Mouse (Mus musculus): ENCODE data around the gene Fas.

Fas gene

DNA sequence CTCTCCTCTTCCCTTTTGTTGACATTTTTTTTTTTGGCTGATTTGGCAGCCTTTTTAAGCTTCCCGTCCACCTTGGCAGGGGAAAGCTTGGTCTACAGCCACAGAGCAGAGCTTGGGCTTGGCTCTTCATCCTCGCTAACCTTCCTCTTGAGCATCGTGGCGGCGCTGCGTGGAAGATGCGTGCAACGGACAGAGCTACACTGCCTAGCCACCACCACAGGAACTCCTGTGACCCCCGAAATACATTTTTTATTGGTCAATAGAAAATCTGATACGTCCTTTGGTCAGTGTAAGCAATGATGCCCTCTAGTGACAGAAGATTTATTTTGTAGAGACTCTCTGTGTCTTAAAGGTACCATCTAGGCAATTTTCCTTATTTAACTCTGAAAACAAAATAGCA is 6.1 kb upstream of the Fas start:
- no peak for DNase-seq (ENCODE audit: low spot score in 2 of 2)

- no peak for DNase-seq (ENCODE audit: low spot score in 2 of 2)
These were observed 5.6 kb upstream of the Fas start for GRCm38 (mm10) chr19:34284826-34285225.

DNA sequence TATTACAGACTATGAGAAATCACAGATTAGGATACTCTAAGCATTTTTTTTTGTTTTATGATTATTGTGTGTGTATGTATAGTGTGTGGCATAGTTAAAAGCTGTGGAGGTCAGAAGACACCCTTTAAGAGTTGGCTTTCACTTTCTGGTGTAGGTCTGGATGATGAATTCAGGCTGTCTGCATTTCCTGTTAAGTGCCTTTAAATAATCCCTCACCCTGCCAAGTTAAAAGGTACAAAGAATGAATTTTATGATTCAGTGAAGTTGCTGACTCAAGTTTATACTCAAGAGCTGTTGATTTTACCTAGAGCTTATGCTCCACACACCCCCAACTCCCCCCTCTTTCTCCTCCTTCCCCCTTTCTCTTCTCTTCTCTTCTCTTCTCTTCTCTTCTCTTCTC is 3.2 kb upstream of the Fas start:
- no peak for DNase-seq (ENCODE audit: low spot score in 2 of 2)

GRCm38 (mm10) chr19:34287656-34288415 is 2.6 kb upstream of the Fas start:
- no peak for DNase-seq (ENCODE audit: low spot score in 2 of 2)

- DNase-seq (ENCODE audit: low spot score in 2 of 2) = no peak
These were observed 1.8 kb upstream of the Fas start for GRCm38 (mm10) chr19:34288696-34289095.

- no peak for DNase-seq (ENCODE audit: low spot score in 2 of 2)
These were observed 441 bp downstream of the Fas start for GRCm38 (mm10) chr19:34290872-34291341.

DNA sequence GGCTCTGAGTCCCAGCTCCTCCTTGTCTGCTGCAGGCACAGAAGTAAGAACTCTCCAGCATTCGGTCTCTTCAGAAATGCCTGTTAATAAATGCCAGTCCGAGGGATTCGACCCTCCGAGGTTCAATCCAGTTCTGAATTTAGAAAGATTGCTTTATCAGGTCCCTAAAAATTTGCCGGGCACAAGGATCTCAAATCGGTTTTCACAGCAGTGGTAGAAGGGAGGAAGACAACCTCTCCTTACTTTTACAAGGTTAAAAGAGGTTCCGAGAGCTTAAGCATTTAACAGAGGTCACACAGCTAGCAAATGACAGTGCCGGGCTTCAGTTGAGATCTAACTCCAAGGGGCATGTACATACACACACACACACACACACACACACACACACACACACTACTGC is 913 bp downstream of the Fas start:
- DNase-seq (ENCODE audit: low spot score in 2 of 2) = no peak

GRCm38 (mm10) chr19:34291956-34292355 is 1.5 kb downstream of the Fas start:
- no peak for DNase-seq (ENCODE audit: low spot score in 2 of 2)

GRCm38 (mm10) chr19:34292701-34293100 is 2.2 kb downstream of the Fas start:
- no peak for DNase-seq (ENCODE audit: low spot score in 2 of 2)

DNA sequence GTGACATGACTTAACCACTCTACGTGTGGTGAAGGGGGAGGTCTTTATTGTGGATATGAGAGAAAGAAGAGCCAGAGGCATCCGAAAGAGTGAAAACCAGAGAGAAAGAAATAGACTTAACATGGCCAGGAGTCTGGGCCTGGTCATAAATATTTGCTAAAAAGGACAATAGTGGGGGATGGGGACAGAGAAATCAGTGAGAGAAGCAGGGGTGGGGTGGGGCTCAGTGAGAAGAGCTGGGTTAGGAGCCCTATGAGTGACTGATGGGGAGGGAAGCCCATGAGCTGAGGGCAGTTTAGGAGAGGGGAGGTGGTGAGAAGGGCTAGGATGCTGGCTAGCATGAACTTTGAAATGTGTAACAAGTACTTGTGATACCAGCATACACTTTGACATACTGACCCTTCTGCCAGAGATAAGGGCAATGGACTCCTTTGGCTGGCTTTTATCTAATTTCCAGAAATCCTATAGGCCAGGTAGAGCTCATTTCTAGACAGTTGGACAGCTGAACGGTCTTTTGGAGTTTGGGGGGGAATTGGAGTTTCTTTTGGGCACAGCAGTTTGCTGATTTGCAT is 3.0 kb downstream of the Fas start:
- no peak for DNase-seq (ENCODE audit: low spot score in 2 of 2)

- DNase-seq (ENCODE audit: low spot score in 2 of 2) = no peak
These were observed 5.0 kb downstream of the Fas start for GRCm38 (mm10) chr19:34295442-34295841.

DNA sequence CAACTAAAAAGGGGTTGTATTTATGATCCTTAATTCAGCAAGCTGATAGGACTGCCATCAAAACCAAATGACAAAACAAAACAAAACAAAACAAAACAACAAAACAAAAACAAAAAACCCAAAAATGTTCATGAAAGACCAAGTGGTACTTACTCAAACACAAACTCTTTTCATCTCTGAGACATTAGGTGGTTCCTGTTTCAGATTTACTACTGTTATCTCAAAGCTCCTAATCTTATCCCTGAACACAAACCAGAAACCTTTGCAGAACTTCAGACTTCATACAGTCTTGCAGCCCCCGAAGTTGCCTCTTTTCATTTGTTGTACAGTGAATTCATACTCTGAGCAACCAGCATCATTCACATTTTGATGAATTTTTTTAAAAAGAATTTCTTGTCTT is 8.1 kb downstream of the Fas start:
- DNase-seq (ENCODE audit: low spot score in 2 of 2) = no peak

DNA sequence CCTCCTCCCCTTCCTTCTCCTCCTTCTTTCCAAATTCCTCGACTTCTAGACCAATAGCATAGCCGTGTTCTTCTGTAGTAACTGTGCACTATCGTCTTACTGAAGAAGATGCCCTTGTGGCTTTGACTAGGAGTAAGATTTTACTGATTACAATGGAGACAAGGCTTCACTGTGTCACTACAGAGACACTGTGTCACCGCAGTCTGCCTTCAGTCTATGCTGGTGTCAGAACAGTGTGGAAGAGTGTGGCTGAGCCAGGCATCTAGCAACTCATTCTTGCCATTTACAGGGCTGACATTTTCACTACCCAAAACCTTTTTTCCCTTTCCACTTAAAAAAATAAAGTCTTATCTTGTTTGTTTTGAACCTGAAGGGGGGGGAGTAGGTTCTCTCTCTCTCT is 8.8 kb downstream of the Fas start:
- no peak for DNase-seq (ENCODE audit: low spot score in 2 of 2)

GRCm38 (mm10) chr19:34300430-34300829 is 10.0 kb downstream of the Fas start:
- DNase-seq (ENCODE audit: low spot score in 2 of 2) = no peak

DNA sequence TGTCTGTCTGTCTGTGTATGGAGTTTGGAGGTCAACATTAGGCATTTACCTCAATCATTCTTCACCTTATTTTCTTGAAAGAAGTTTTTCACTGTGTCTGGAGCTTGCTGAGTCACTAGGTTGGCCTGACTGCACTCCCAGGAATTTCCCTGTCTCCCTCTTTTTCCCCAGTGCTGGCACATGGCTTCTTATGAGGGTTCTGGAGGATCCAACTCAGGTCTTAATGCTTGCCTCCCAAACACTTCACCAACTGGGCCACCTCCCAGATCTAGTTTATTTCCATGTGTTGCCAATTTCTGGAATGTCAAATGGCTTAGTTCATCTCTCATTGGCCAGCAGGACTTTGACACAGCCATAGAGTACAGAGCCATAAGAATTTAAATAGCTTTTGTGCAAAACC is 14.5 kb downstream of the Fas start:
- DNase-seq (ENCODE audit: low spot score in 2 of 2) = no peak

DNA sequence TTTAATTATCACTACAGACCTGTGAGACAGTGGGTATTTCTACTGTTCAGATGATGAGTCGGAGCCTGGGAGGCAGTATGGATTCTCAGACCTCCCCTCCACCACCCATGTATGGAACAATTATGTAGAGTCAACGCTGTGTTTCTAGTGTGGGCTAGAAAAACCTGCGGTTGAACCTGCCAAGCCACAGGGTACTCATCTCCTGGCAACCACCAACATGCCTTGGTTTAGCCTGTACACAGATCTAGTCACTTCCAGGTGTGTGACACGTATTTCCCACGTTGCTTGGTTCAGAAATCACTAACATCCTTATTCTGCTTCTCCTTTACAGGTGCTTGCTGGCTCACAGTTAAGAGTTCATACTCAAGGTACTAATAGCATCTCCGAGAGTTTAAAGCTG is 16.3 kb downstream of the Fas start:
- DNase-seq (ENCODE audit: low spot score in 2 of 2) = no peak

- DNase-seq (ENCODE audit: low spot score in 2 of 2) = no peak
These were observed 21.8 kb downstream of the Fas start for GRCm38 (mm10) chr19:34312151-34312728.

- DNase-seq (ENCODE audit: low spot score in 2 of 2) = no peak
These were observed 37.6 kb downstream of the Fas start for GRCm38 (mm10) chr19:34328051-34328450.

- peak; percentile 12 to 60 for DNase-seq (ENCODE audit: low spot score in 2 of 2)
These were observed 43.8 kb downstream of the Fas start for GRCm38 (mm10) chr19:34334300-34334699.

DNA sequence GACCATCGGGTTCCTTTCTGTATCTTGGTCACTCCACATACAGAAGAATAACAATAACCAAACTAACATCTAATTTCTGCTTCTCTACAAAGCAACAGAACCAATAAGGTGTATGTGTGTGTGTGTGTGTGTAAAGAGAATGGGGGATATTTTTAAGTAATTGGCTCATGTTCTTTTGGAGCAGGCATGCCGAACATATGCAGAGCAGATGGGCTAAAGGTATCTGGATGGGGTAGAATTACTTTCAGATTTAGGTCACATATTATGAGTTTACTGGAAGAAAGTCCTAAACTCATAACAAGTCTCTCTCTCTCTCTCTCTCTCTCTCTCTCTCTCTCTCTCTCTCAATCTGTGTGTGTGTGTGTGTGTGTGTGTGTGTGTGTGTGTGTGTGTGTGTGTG is 54.2 kb downstream of the Fas start:
- DNase-seq (ENCODE audit: low spot score in 2 of 2) = no peak

DNA sequence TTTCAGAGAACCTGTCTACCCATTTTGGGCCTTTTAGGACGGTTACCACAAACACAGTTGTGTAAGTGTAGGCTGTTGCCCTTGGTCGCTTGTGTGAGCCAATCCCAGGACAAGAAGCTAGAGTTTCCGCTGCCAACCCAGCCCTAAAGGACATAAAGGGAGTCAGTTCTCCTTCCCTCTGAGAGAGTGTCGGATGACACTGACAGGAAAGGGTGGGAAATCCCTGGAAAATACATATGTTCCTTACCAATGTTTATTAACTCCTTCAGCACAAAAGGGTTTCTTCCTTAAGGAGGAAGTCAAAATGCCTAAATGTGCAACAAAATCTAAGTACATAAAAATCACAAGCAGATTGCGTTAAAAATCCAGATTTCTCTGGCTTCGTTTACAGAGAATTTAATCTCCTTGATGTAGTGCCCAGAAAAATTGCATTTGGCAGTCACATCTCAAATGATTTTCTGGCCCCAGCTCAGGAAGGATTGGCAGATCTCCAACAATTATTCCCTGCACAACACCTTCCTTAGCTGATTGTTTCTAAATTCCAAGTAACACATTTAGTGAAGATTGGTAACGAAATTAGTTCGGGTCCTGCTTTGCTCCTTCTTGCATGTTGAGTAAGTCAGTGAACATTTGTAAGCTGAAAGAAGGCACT is 55.3 kb downstream of the Fas start:
- no peak for DNase-seq (ENCODE audit: low spot score in 2 of 2)

GRCm38 (mm10) chr19:34353291-34353805 is 62.9 kb downstream of the Fas start:
- no peak for DNase-seq (ENCODE audit: low spot score in 2 of 2)

- DNase-seq (ENCODE audit: low spot score in 2 of 2) = no peak
These were observed 72.2 kb downstream of the Fas start for GRCm38 (mm10) chr19:34362639-34363038.
